Mouse (Mus musculus) heart, adult 2 months (tissue): ENCODE measurements around the gene Plod3.

ENCODE experiments used
- CTCF ChIP-seq: fragments of 200-600 bp; IDR thresholded peaks from 2 replicates; pipeline ENCODE4 v1.8.1; 2022; ENCODE audit warnings: antibody characterized with exemption, mild to moderate bottlenecking, moderate library complexity
- POLR2A ChIP-seq: fragments of 200-500 bp; IDR thresholded peaks from 2 replicates; pipeline ENCODE4 v1.6.1; 2011; ENCODE audit warnings: mild to moderate bottlenecking, low read depth, low read length, control low read depth; ENCODE audit not compliant: insufficient read depth

DNA sequence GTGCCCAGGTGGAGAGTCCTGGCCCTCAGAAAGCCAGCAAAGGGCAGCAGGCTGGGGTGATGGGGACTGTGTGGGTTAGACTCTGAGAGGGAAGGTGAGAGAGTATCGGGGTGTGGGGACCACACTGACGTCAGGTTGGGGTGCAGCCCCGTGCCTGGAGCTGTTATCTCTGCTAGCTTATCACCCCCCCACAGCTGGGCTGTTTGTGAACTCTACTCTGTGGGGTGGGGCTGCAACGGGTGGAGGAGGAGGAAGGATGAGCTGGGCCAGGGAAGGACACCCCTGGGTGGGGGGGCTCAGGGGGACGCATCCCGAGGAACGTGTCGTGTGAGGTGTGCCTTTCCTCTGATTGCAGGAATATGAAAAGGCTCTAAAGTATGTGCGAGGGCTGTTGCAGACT is 21.6 kb upstream of the Plod3 start:
- no peak for TF ChIP-seq POLR2A
- no peak for TF ChIP-seq CTCF
